Mouse (Mus musculus) olfactory bulb, adult 2 months (tissue): ENCODE measurements at regions not wholly inside any gene's neighbourhood (a gene's known extent, or its start where the extent isn't known, plus 50 kb on each side); places are given as distances from the start of the nearest gene placed in this dataset.

Source experiments
- CTCF ChIP-seq: fragments of 200-500 bp; IDR thresholded peaks from 2 replicates; pipeline ENCODE4 v1.5.1; 2012; ENCODE audit warnings: low read depth, mild to moderate bottlenecking, low read length, moderate library complexity; ENCODE audit not compliant: insufficient read depth
- POLR2A ChIP-seq: fragments of 200-500 bp; IDR thresholded peaks from 2 replicates; pipeline ENCODE4 v1.6.1; 2012; ENCODE audit warnings: mild to moderate bottlenecking, low read depth, low read length, moderate library complexity; ENCODE audit not compliant: insufficient read depth

DNA sequence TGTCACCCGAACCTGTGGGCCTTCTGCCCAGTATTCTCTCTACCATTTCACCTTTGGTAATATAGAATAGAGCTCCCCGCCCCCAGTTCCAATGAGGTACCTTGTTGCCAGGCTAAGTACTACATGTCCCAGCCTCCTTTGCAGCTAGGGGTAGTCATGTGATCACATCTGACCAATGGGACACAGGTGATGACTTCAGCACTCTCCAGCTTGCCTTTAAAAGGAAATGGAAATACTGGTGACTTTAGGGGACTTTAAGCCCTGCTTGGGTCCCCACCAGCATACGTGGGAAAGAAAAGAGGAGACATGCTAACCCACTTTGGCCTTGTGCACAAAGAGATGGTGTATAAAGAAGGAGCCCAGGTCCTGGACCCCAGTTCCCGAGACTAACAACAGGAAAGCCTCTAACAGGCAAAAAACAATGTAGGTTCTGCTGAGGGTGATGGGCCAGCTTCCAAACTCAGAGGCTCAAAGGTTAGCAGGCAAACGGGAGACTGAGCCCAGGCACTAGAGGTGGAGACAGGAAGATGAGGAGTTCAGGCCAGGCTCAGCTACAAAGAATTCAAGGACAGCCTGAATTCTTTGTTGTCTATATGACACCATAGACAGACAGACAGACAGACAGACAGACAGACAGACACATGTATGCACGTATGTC is 103.5 kb downstream of the 1700001O22Rik start:
- TF ChIP-seq CTCF = no peak
- no peak for TF ChIP-seq POLR2A
